Mouse (Mus musculus): ENCODE data around the gene Uqcc1.

GRCm38 (mm10) chr2:155852536-155852935 is 77.6 kb downstream of the Uqcc1 start:
- TF ChIP-seq CTCF (IDR thresholded peaks at IDR 0.05; ENCODE audit: low read depth): no peak
- no peak for TF ChIP-seq EP300 (IDR thresholded peaks at IDR 0.05; ENCODE audit: low read depth)

Data from liver, postnatal 0 days (tissue).